Mouse (Mus musculus): ENCODE measurements at regions not wholly inside any gene's neighbourhood (a gene's known extent, or its start where the extent isn't known, plus 50 kb on each side); places are given as distances from the start of the nearest gene placed in this dataset.

- Histone ChIP-seq H3K27me3 (ENCODE audit: insufficient read depth, poor library complexity, severe bottlenecking) (peaks cover 14% of the 10 kb centered on the region; the same call in 1 of the 2 replicates), H3K9me3 (no peaks in the 10 kb centered on the region), H3K36me3 (no peaks in the 10 kb centered on the region), H3K27ac (no peak overlapping the region), H3K4me3 (no peak overlapping the region), H3K4me1 (0 out of 2 replicates have a peak, but pooled peaks cover 6% of the 10 kb centered on the region)
- DNase-seq (ENCODE audit: low spot score) = no peak
- 69% methylated on average over 5 of the region's 5 CpGs for WGBS
These were observed 116.7 kb upstream of the 1700012A03Rik start for GRCm38 (mm10) chr6:31933364-31933763.

- no peak for DNase-seq (ENCODE audit: low spot score)
- H3K4me1 ChIP-seq = 0 out of 2 replicates have a peak, but pooled peaks cover 6% of the 10 kb centered on the region
- peaks cover under 1% of the 10 kb centered on the region; the same call in 1 of the 2 replicates for H3K27me3 ChIP-seq (ENCODE audit: insufficient read depth, poor library complexity, severe bottlenecking)
- no peak overlapping the region for H3K4me3 ChIP-seq
- no peak overlapping the region for H3K27ac ChIP-seq
- 84% methylated on average over 6 of the region's 6 CpGs for WGBS
- no peaks in the 10 kb centered on the region for H3K9me3 ChIP-seq
- no peaks in the 10 kb centered on the region for H3K36me3 ChIP-seq
These were observed 118.9 kb upstream of the 1700012A03Rik start for GRCm38 (mm10) chr6:31931116-31931515.

- no peaks in the 10 kb centered on the region for H3K27me3 ChIP-seq (ENCODE audit: insufficient read depth, poor library complexity, severe bottlenecking)
- no peak for DNase-seq (ENCODE audit: low spot score)
- H3K27ac ChIP-seq = no peak overlapping the region
- 0 out of 2 replicates have a peak, but pooled peaks cover 6% of the 10 kb centered on the region for H3K4me1 ChIP-seq
- WGBS = 77% methylated on average over 2 of the region's 2 CpGs
- no peaks in the 10 kb centered on the region for H3K36me3 ChIP-seq
- H3K4me3 ChIP-seq = no peak overlapping the region
- H3K9me3 ChIP-seq = no peaks in the 10 kb centered on the region
These were observed 120.9 kb upstream of the 1700012A03Rik start for GRCm38 (mm10) chr6:31929165-31929564.

GRCm38 (mm10) chr6:31927181-31927580, 122.9 kb upstream of the 1700012A03Rik start:
- WGBS = 53% methylated on average over 3 of the region's 3 CpGs
- H3K27me3 ChIP-seq (ENCODE audit: insufficient read depth, poor library complexity, severe bottlenecking) = no peaks in the 10 kb centered on the region

GRCm38 (mm10) chr6:31924669-31925046, 125.4 kb upstream of the 1700012A03Rik start:
- Histone ChIP-seq H3K27me3 (ENCODE audit: insufficient read depth, poor library complexity, severe bottlenecking) (no peaks in the 10 kb centered on the region), H3K27ac (no peak overlapping the region), H3K4me1 (no peaks in the 10 kb centered on the region), H3K36me3 (no peaks in the 10 kb centered on the region), H3K4me3 (no peak overlapping the region), H3K9me3 (no peaks in the 10 kb centered on the region)
- no peak for DNase-seq (ENCODE audit: low spot score)
- 85% methylated on average over 2 of the region's 2 CpGs for WGBS

More at GRCm38 (mm10) chr6:31927181-31927580, 122.9 kb upstream of the 1700012A03Rik start:
- Histone ChIP-seq H3K9me3 (no peaks in the 10 kb centered on the region), H3K4me3 (no peak overlapping the region), H3K36me3 (no peaks in the 10 kb centered on the region), H3K4me1 (no peaks in the 10 kb centered on the region), H3K27ac (no peak overlapping the region)
- no peak for DNase-seq (ENCODE audit: low spot score)

GRCm38 (mm10) chr6:31923951-31924668, 125.9 kb upstream of the 1700012A03Rik start:
- no peaks in the 10 kb centered on the region for H3K4me1 ChIP-seq
- H3K27me3 ChIP-seq (ENCODE audit: insufficient read depth, poor library complexity, severe bottlenecking) = no peaks in the 10 kb centered on the region
- H3K4me3 ChIP-seq = no peak overlapping the region
- no peaks in the 10 kb centered on the region for H3K9me3 ChIP-seq
- no peak overlapping the region for H3K27ac ChIP-seq
- DNase-seq (ENCODE audit: low spot score) = no peak
- no peaks in the 10 kb centered on the region for H3K36me3 ChIP-seq
- 78% methylated on average over 3 of the region's 3 CpGs for WGBS

- Histone ChIP-seq H3K4me1 (no peaks in the 10 kb centered on the region), H3K36me3 (no peaks in the 10 kb centered on the region), H3K27me3 (ENCODE audit: insufficient read depth, poor library complexity, severe bottlenecking) (no peaks in the 10 kb centered on the region), H3K4me3 (no peak overlapping the region), H3K9me3 (no peaks in the 10 kb centered on the region), H3K27ac (no peak overlapping the region)
- no peak for DNase-seq (ENCODE audit: low spot score)
- WGBS = 82% methylated on average over 9 of the region's 9 CpGs
These were observed 128.4 kb upstream of the 1700012A03Rik start for GRCm38 (mm10) chr6:31921561-31922152.

- Histone ChIP-seq H3K36me3 (no peaks in the 10 kb centered on the region), H3K4me1 (no peaks in the 10 kb centered on the region), H3K4me3 (no peak overlapping the region), H3K27ac (no peak overlapping the region), H3K27me3 (ENCODE audit: insufficient read depth, poor library complexity, severe bottlenecking) (no peaks in the 10 kb centered on the region), H3K9me3 (no peaks in the 10 kb centered on the region)
- WGBS = 78% methylated on average over 13 of the region's 13 CpGs
- no peak for DNase-seq (ENCODE audit: low spot score)
These were observed 132.5 kb upstream of the 1700012A03Rik start for GRCm38 (mm10) chr6:31917411-31918131.

GRCm38 (mm10) chr6:31901791-31902190, 148.3 kb upstream of the 1700012A03Rik start:
- H3K27ac ChIP-seq = no peak overlapping the region
- DNase-seq (ENCODE audit: low spot score) = no peak
- WGBS = 70% methylated on average over 2 of the region's 2 CpGs
- no peaks in the 10 kb centered on the region for H3K4me1 ChIP-seq
- H3K27me3 ChIP-seq (ENCODE audit: insufficient read depth, poor library complexity, severe bottlenecking) = no peaks in the 10 kb centered on the region
- no peaks in the 10 kb centered on the region for H3K36me3 ChIP-seq
- H3K9me3 ChIP-seq = no peaks in the 10 kb centered on the region
- H3K4me3 ChIP-seq = no peak overlapping the region

- no peaks in the 10 kb centered on the region for H3K4me1 ChIP-seq
- no peak overlapping the region for H3K4me3 ChIP-seq
- no peaks in the 10 kb centered on the region for H3K9me3 ChIP-seq
- WGBS = 75% methylated on average over 3 of the region's 3 CpGs
- no peaks in the 10 kb centered on the region for H3K27me3 ChIP-seq (ENCODE audit: insufficient read depth, poor library complexity, severe bottlenecking)
- DNase-seq (ENCODE audit: low spot score) = no peak
- H3K36me3 ChIP-seq = no peaks in the 10 kb centered on the region
- H3K27ac ChIP-seq = no peak overlapping the region
These were observed 151.0 kb upstream of the 1700012A03Rik start for GRCm38 (mm10) chr6:31899055-31899454.

- H3K27ac ChIP-seq = no peak overlapping the region
- H3K36me3 ChIP-seq = no peaks in the 10 kb centered on the region
- 30% methylated on average over 4 of the region's 4 CpGs for WGBS
- DNase-seq (ENCODE audit: low spot score) = no peak
- no peaks in the 10 kb centered on the region for H3K9me3 ChIP-seq
- H3K4me1 ChIP-seq = no peaks in the 10 kb centered on the region
- no peaks in the 10 kb centered on the region for H3K27me3 ChIP-seq (ENCODE audit: insufficient read depth, poor library complexity, severe bottlenecking)
- H3K4me3 ChIP-seq = no peak overlapping the region
These were observed 151.4 kb upstream of the 1700012A03Rik start for GRCm38 (mm10) chr6:31898609-31899008.

- WGBS = 78% methylated on average over 3 of the region's 3 CpGs
- DNase-seq (ENCODE audit: low spot score) = no peak
- H3K9me3 ChIP-seq = no peaks in the 10 kb centered on the region
- H3K36me3 ChIP-seq = no peaks in the 10 kb centered on the region
- H3K27me3 ChIP-seq (ENCODE audit: insufficient read depth, poor library complexity, severe bottlenecking) = no peaks in the 10 kb centered on the region
- H3K4me3 ChIP-seq = no peak overlapping the region
- H3K4me1 ChIP-seq = no peaks in the 10 kb centered on the region
- H3K27ac ChIP-seq = no peak overlapping the region
These were observed 153.0 kb upstream of the 1700012A03Rik start for GRCm38 (mm10) chr6:31897001-31897400.

GRCm38 (mm10) chr6:31895835-31896234, 154.2 kb upstream of the 1700012A03Rik start:
- H3K27ac ChIP-seq = no peak overlapping the region
- H3K9me3 ChIP-seq = no peaks in the 10 kb centered on the region
- H3K4me3 ChIP-seq = no peak overlapping the region
- no peaks in the 10 kb centered on the region for H3K36me3 ChIP-seq
- H3K4me1 ChIP-seq = no peaks in the 10 kb centered on the region
- H3K27me3 ChIP-seq (ENCODE audit: insufficient read depth, poor library complexity, severe bottlenecking) = no peaks in the 10 kb centered on the region
- DNase-seq (ENCODE audit: low spot score) = no peak
- 58% methylated on average over 3 of the region's 3 CpGs for WGBS

All from heart, embryonic 10.5 days (tissue).